Mouse (Mus musculus) kidney, adult 2 months (tissue): Measurements from ENCODE around the gene Dbp. TPM values are rescaled to one million over a fixed set of nuclear protein-coding genes. Genes with fewer than 3 reads are reported as not detected.

Experiments
- DNase-seq: peaks from one replicate; pipeline ENCODE4 v3.0.0; 2021
- H3K27ac ChIP-seq: fragments of 200-500 bp; 2 replicates; pipeline ENCODE4 v1.5.1; 2012; ENCODE audit warnings: low read depth, low read length, control low read depth, inconsistent platforms; ENCODE audit not compliant: insufficient read depth
- H3K27me3 ChIP-seq: fragments of 200-500 bp; replicated peaks from 2 replicates; pipeline ENCODE4 v1.6.1; 2012; ENCODE audit warnings: mild to moderate bottlenecking, moderate library complexity, low read length, inconsistent platforms; ENCODE audit not compliant: control insufficient read depth, insufficient read depth
- H3K36me3 ChIP-seq: fragments of 200-500 bp; 2 replicates; pipeline ENCODE4 v1.6.1; 2012; ENCODE audit warnings: mild to moderate bottlenecking, moderate library complexity, low read length, inconsistent platforms; ENCODE audit not compliant: control insufficient read depth, insufficient read depth
- H3K4me1 ChIP-seq: fragments of 200-500 bp; 2 replicates; pipeline ENCODE4 v1.6.1; 2011; ENCODE audit warnings: low read length; ENCODE audit not compliant: control insufficient read depth, insufficient read depth
- H3K4me3 ChIP-seq: fragments of 200-500 bp; 2 replicates; pipeline ENCODE4 v1.5.1; 2011; ENCODE audit warnings: mild to moderate bottlenecking, low read depth, low read length, control low read depth; ENCODE audit not compliant: insufficient read depth
- CTCF ChIP-seq: fragments of 200-500 bp; conservative IDR thresholded peaks from 2 replicates; pipeline ENCODE4 v1.5.1; 2011; ENCODE audit warnings: low read depth, mild to moderate bottlenecking, control low read depth, low read length, moderate library complexity, mixed read lengths; ENCODE audit not compliant: insufficient read depth, insufficient read length
- POLR2A ChIP-seq: fragments of 200-500 bp; IDR thresholded peaks from one replicate; pipeline ENCODE4 v1.6.1; 2011; ENCODE audit warnings: low read depth, low read length, control low read depth
- WGBS: fragments of 180-500 bp; shearing (Covaris S2); methylation state at CpG from one replicate; pipeline ENCODE4 v1.1.7; 2018; 5-methylcytosine and 5-hydroxymethylcytosine counted together
- polyA plus RNA-seq: library from polyadenylated mRNA; depleted of rRNA; stranded (reverse); fragments of >200 nt; gene quantifications from 2 replicates; pipeline ENCODE4 v1.2.3, GENCODE M21; 2012

Gene Dbp
- polyA plus RNA-seq, 1 experiment = 106 TPM

- TF ChIP-seq POLR2A = peak; percentile 46
- no peak for TF ChIP-seq CTCF
- 68% methylated on average over 14 of the region's 14 CpGs for WGBS
- DNase-seq = peak; percentile 34
- Histone ChIP-seq H3K4me1 (peaks cover 39% of the 10 kb centered on the region), H3K36me3 (peaks cover 16% of the 10 kb centered on the region; the same call in 1 of the 2 replicates), H3K27ac (no peak overlapping the region), H3K27me3 (no peaks in the 10 kb centered on the region), H3K4me3 (no peak overlapping the region)
Measured at GRCm38 (mm10) chr7:45709677-45710355, 4.9 kb downstream of the Dbp start.

- Histone ChIP-seq H3K4me1 (peaks cover 42% of the 10 kb centered on the region), H3K36me3 (peaks cover 16% of the 10 kb centered on the region; the same call in 1 of the 2 replicates), H3K27me3 (no peaks in the 10 kb centered on the region), H3K4me3 (no peak overlapping the region), H3K27ac (no peak overlapping the region)
- WGBS = 82% methylated on average over 20 of the region's 20 CpGs
- TF ChIP-seq POLR2A (peak; percentile 90), CTCF (no peak)
- DNase-seq = peak; percentile 44
Measured at GRCm38 (mm10) chr7:45710477-45711191, 5.7 kb downstream of the Dbp start.

- no peak overlapping the region for H3K4me3 ChIP-seq
- H3K27ac ChIP-seq = no peak overlapping the region; the same call in 1 of the 2 replicates
- peaks cover 16% of the 10 kb centered on the region; the same call in 1 of the 2 replicates for H3K36me3 ChIP-seq
- no peaks in the 10 kb centered on the region for H3K27me3 ChIP-seq
- TF ChIP-seq POLR2A = peak; percentile 58
- no peak for TF ChIP-seq CTCF
- DNase-seq = peak; percentile 20
- 83% methylated on average over 24 of the region's 24 CpGs for WGBS
- peaks cover 46% of the 10 kb centered on the region for H3K4me1 ChIP-seq
Measured at GRCm38 (mm10) chr7:45711316-45712021, 6.6 kb downstream of the Dbp start.

- peak; percentile 96 for DNase-seq
- Histone ChIP-seq H3K4me3 (no peak overlapping the region), H3K4me1 (peaks cover 46% of the 10 kb centered on the region), H3K27ac (peak overlapping the region; percentile 94), H3K36me3 (peaks cover 16% of the 10 kb centered on the region; the same call in 1 of the 2 replicates), H3K27me3 (no peaks in the 10 kb centered on the region)
- WGBS = 65% methylated on average over 21 of the region's 21 CpGs
- TF ChIP-seq POLR2A (peak; percentile 41), CTCF (no peak)
Measured at GRCm38 (mm10) chr7:45712022-45712757, 7.3 kb downstream of the Dbp start.

GRCm38 (mm10) chr7:45713396-45713795 lies 8.5 kb downstream of the Dbp start:
- Histone ChIP-seq H3K27me3 (no peaks in the 10 kb centered on the region), H3K4me1 (peaks cover 37% of the 10 kb centered on the region), H3K36me3 (peaks cover 15% of the 10 kb centered on the region; the same call in 1 of the 2 replicates), H3K4me3 (no peak overlapping the region; the same call in 1 of the 2 replicates), H3K27ac (peak overlapping the region; percentile 94)
- TF ChIP-seq CTCF (no peak), POLR2A (no peak)
- peak; percentile 52 for DNase-seq
- WGBS = 75% methylated on average over 16 of the region's 16 CpGs

- Histone ChIP-seq H3K36me3 (peaks cover 12% of the 10 kb centered on the region; the same call in 1 of the 2 replicates), H3K27me3 (no peaks in the 10 kb centered on the region), H3K4me1 (peaks cover 31% of the 10 kb centered on the region), H3K27ac (peak overlapping the region; percentile 94), H3K4me3 (peak overlapping the region; percentile 88)
- WGBS = 34% methylated on average over 6 of the region's 6 CpGs
- TF ChIP-seq CTCF (no peak), POLR2A (no peak)
- peak; percentile 56 for DNase-seq
Measured at GRCm38 (mm10) chr7:45713881-45714520, 9.1 kb downstream of the Dbp start.
